Mouse (Mus musculus) embryonic facial prominence, embryonic 15.5 days (tissue): ENCODE data around the gene Fam171a2. TPM values are rescaled to one million over a fixed set of nuclear protein-coding genes. Genes with fewer than 3 reads are reported as not detected.
A peak's percentile ranks its signal among the peaks of the same experiment; 100 is the strongest.

Source experiments
- ATAC-seq: fragments of 200-750 bp; cut with Nextera tagmentation; 2 replicates; pipeline ENCODE4 v1.8.0; 2017; ENCODE audit warnings: low read depth, moderate TSS enrichment; ENCODE audit not compliant: insufficient number of reproducible peaks, low FRiP score, low TSS enrichment
- H3K27ac ChIP-seq: fragments of 300-500 bp; sonication (generic); replicated peaks from 2 replicates; pipeline ENCODE4 v1.5.1; 2015; ENCODE audit warnings: mild to moderate bottlenecking, inconsistent platforms
- H3K27me3 ChIP-seq: fragments of 300-500 bp; sonication (generic); 2 replicates; pipeline ENCODE4 v1.6.1; 2015; ENCODE audit warnings: inconsistent platforms
- H3K36me3 ChIP-seq: fragments of 300-500 bp; sonication (generic); 2 replicates; pipeline ENCODE4 v1.6.1; 2015; ENCODE audit warnings: mild to moderate bottlenecking, inconsistent platforms
- H3K4me1 ChIP-seq: fragments of 300-500 bp; sonication (generic); 2 replicates; pipeline ENCODE4 v1.6.1; 2015; ENCODE audit warnings: inconsistent platforms
- H3K4me2 ChIP-seq: fragments of 300-500 bp; sonication (generic); replicated peaks from 2 replicates; pipeline ENCODE4 v1.6.1; 2015; ENCODE audit warnings: mild to moderate bottlenecking, inconsistent platforms
- H3K4me3 ChIP-seq: fragments of 300-500 bp; sonication (generic); replicated peaks from 2 replicates; pipeline ENCODE4 v1.5.1; 2015; ENCODE audit warnings: mild to moderate bottlenecking, inconsistent platforms
- H3K9ac ChIP-seq: fragments of 300-500 bp; sonication (generic); 2 replicates; pipeline ENCODE4 v1.6.1; 2015; ENCODE audit warnings: inconsistent platforms
- H3K9me3 ChIP-seq: fragments of 300-500 bp; sonication (generic); replicated peaks from 2 replicates; pipeline ENCODE4 v1.6.1; 2016; ENCODE audit warnings: inconsistent platforms
- WGBS: fragments of 180-500 bp; shearing (Covaris S2); methylation state at CpG from one replicate; pipeline ENCODE4 v1.1.7; 2015; 5-methylcytosine and 5-hydroxymethylcytosine counted together
- polyA plus RNA-seq: library from polyadenylated mRNA; unstranded; fragments of >200 nt; fragmentation: Nextera tagmentation; extraction: Ambion mirVana; gene quantifications from 2 replicates; pipeline ENCODE4 v1.2.1, GENCODE M21; 2015

Fam171a2 gene
- polyA plus RNA-seq, 1 experiment from 2014 or later = 8.5 TPM

GRCm38 (mm10) chr11:102432896-102433295, 14.6 kb downstream of the Fam171a2 start:
- WGBS = 87% methylated on average over 6 of the region's 6 CpGs
- H3K4me1 ChIP-seq = peaks cover 44% of the 10 kb centered on the region
- H3K27me3 ChIP-seq = no peaks in the 10 kb centered on the region
- ATAC-seq = no peak
- H3K36me3 ChIP-seq = peaks cover 23% of the 10 kb centered on the region
- no peak overlapping the region for H3K4me3 ChIP-seq
- H3K9me3 ChIP-seq = no peaks in the 10 kb centered on the region
- no peak overlapping the region for H3K4me2 ChIP-seq
- no peak overlapping the region for H3K9ac ChIP-seq
- H3K27ac ChIP-seq = no peak overlapping the region

GRCm38 (mm10) chr11:102432115-102432843, 15.2 kb downstream of the Fam171a2 start:
- Histone ChIP-seq H3K27me3 (no peaks in the 10 kb centered on the region), H3K27ac (no peak overlapping the region), H3K4me2 (no peak overlapping the region), H3K9ac (no peak overlapping the region), H3K36me3 (peaks cover 23% of the 10 kb centered on the region), H3K4me1 (peaks cover 38% of the 10 kb centered on the region), H3K4me3 (no peak overlapping the region), H3K9me3 (no peaks in the 10 kb centered on the region)
- no peak for ATAC-seq
- WGBS = 64% methylated on average over 16 of the region's 16 CpGs

GRCm38 (mm10) chr11:102431728-102432114, 15.8 kb downstream of the Fam171a2 start:
- no peak overlapping the region for H3K9ac ChIP-seq
- no peak for ATAC-seq
- peaks cover 33% of the 10 kb centered on the region for H3K4me1 ChIP-seq
- no peak overlapping the region for H3K4me2 ChIP-seq
- H3K4me3 ChIP-seq = no peak overlapping the region
- H3K36me3 ChIP-seq = peaks cover 23% of the 10 kb centered on the region
- no peaks in the 10 kb centered on the region for H3K27me3 ChIP-seq
- WGBS = 82% methylated on average over 3 of the region's 3 CpGs
- no peak overlapping the region for H3K27ac ChIP-seq
- no peaks in the 10 kb centered on the region for H3K9me3 ChIP-seq

- Histone ChIP-seq H3K36me3 (peaks cover 18% of the 10 kb centered on the region), H3K9ac (peak overlapping the region; percentile 52), H3K9me3 (no peaks in the 10 kb centered on the region), H3K27me3 (no peaks in the 10 kb centered on the region), H3K4me1 (peaks cover 33% of the 10 kb centered on the region), H3K27ac (peak overlapping the region; percentile 92), H3K4me3 (peak overlapping the region; percentile 78), H3K4me2 (peak overlapping the region; percentile 94)
- ATAC-seq = no peak
- 0% methylated on average over 7 of the region's 7 CpGs for WGBS
These were observed 16.4 kb downstream of the Fam171a2 start for GRCm38 (mm10) chr11:102431018-102431645.

- Histone ChIP-seq H3K27me3 (no peaks in the 10 kb centered on the region), H3K9ac (peak within 1 kb of the TSS; percentile 52), H3K36me3 (peaks cover 11% of the 10 kb centered on the region), H3K4me2 (peak within 1 kb of the TSS; percentile 94), H3K27ac (peak within 1 kb of the TSS; percentile 92), H3K4me1 (peaks cover 33% of the 10 kb centered on the region), H3K4me3 (peak within 1 kb of the TSS; percentile 78), H3K9me3 (no peaks in the 10 kb centered on the region)
- ATAC-seq = peak; percentile 92
- WGBS = under 1% methylated on average over 29 of the region's 29 CpGs
These were observed 17.1 kb downstream of the Fam171a2 start, which contains the start of gene Grn for GRCm38 (mm10) chr11:102430121-102431017. TSS of gene Grn (plus strand) at chr11:102430315.

- 38% methylated on average over 3 of the region's 3 CpGs for WGBS
- Histone ChIP-seq H3K27me3 (no peaks in the 10 kb centered on the region), H3K4me3 (peak overlapping the region; percentile 78), H3K36me3 (0 out of 2 replicates have a peak, but pooled peaks cover 3% of the 10 kb centered on the region), H3K4me1 (peaks cover 33% of the 10 kb centered on the region), H3K27ac (0 out of 2 replicates have a peak overlapping the region, but pooled peaks have one; percentile 48), H3K4me2 (peak overlapping the region; percentile 94), H3K9me3 (no peaks in the 10 kb centered on the region), H3K9ac (0 out of 2 replicates have a peak overlapping the region, but pooled peaks have one; percentile 39)
- no peak for ATAC-seq
These were observed 17.9 kb downstream of the Fam171a2 start for GRCm38 (mm10) chr11:102429551-102429950.

- no peak for ATAC-seq
- H3K27me3 ChIP-seq = no peaks in the 10 kb centered on the region
- no peak overlapping the region for H3K27ac ChIP-seq
- WGBS = 63% methylated on average over 8 of the region's 8 CpGs
- H3K4me1 ChIP-seq = peaks cover 29% of the 10 kb centered on the region
- H3K36me3 ChIP-seq = no peaks in the 10 kb centered on the region
- H3K4me3 ChIP-seq = 0 out of 2 replicates have a peak overlapping the region, but pooled peaks have one; percentile 78
- 0 out of 2 replicates have a peak overlapping the region, but pooled peaks have one; percentile 39 for H3K9ac ChIP-seq
- H3K4me2 ChIP-seq = peak overlapping the region; percentile 94; the same call in 1 of the 2 replicates
- no peaks in the 10 kb centered on the region for H3K9me3 ChIP-seq
These were observed 18.4 kb downstream of the Fam171a2 start for GRCm38 (mm10) chr11:102428981-102429540.

- WGBS = 76% methylated on average over 8 of the region's 8 CpGs
- no peak overlapping the region for H3K4me3 ChIP-seq
- H3K4me2 ChIP-seq = no peak overlapping the region
- no peak for ATAC-seq
- no peaks in the 10 kb centered on the region for H3K36me3 ChIP-seq
- no peaks in the 10 kb centered on the region for H3K9me3 ChIP-seq
- no peak overlapping the region for H3K9ac ChIP-seq
- H3K27me3 ChIP-seq = no peaks in the 10 kb centered on the region
- 0 out of 2 replicates have a peak overlapping the region, but pooled peaks have one; percentile 17 for H3K27ac ChIP-seq
- H3K4me1 ChIP-seq = peaks cover 8% of the 10 kb centered on the region; the same call in 1 of the 2 replicates
These were observed 21.7 kb downstream of the Fam171a2 start for GRCm38 (mm10) chr11:102425555-102426316.

- H3K27me3 ChIP-seq = no peaks in the 10 kb centered on the region
- H3K9me3 ChIP-seq = no peaks in the 10 kb centered on the region
- no peak overlapping the region for H3K27ac ChIP-seq
- no peak overlapping the region for H3K9ac ChIP-seq
- H3K4me1 ChIP-seq = peaks cover 5% of the 10 kb centered on the region; the same call in 1 of the 2 replicates
- no peaks in the 10 kb centered on the region for H3K36me3 ChIP-seq
- no peak overlapping the region for H3K4me3 ChIP-seq
- H3K4me2 ChIP-seq = no peak overlapping the region
- 70% methylated on average over 6 of the region's 6 CpGs for WGBS
- no peak for ATAC-seq
These were observed 22.8 kb downstream of the Fam171a2 start for GRCm38 (mm10) chr11:102424666-102425065.

GRCm38 (mm10) chr11:102421559-102421958, 25.9 kb downstream of the Fam171a2 start:
- no peaks in the 10 kb centered on the region for H3K27me3 ChIP-seq
- no peak overlapping the region for H3K4me2 ChIP-seq
- no peaks in the 10 kb centered on the region for H3K9me3 ChIP-seq
- no peak overlapping the region for H3K4me3 ChIP-seq
- no peak overlapping the region for H3K9ac ChIP-seq
- WGBS = 64% methylated on average over 8 of the region's 8 CpGs
- no peaks in the 10 kb centered on the region for H3K36me3 ChIP-seq
- no peaks in the 10 kb centered on the region for H3K4me1 ChIP-seq
- H3K27ac ChIP-seq = no peak overlapping the region
- no peak for ATAC-seq
